Comparison of ENCODE assay signal across 13 mouse cellular contexts in genomic region chr9:109895593-109895992, GRCm38 (mm10). TPM values are rescaled to one million over a fixed set of nuclear protein-coding genes. Genes with fewer than 3 reads are reported as not detected.
A peak's percentile ranks its signal among the peaks of the same experiment; 100 is the strongest.
DNase-seq lines count a peak whose midpoint lies in the region; ATAC-seq and TF ChIP-seq lines count a peak whose summit lies in the region.
"Had no signal": no experiment of that assay in that cellular context is flagged by ENCODE, and none has a peak within 500 bp of the region (broad histone marks: within the 10 kb centered on the region; RNA-seq: fewer than 3 reads in every experiment).

No protein-coding gene starts in this region.

- H3K9ac ChIP-seq in intestine, postnatal 0 days (ENCODE audit: low read depth, low read length): no peak overlapping the region
- no peak overlapping the region for H3K9ac ChIP-seq in liver, embryonic 11.5 days (ENCODE audit: low read depth, low read length)
- H3K9ac ChIP-seq in forebrain, embryonic 15.5 days (replicated peaks): no peak overlapping the region

- no peaks in the 10 kb centered on the region for H3K9me3 ChIP-seq in intestine, postnatal 0 days (ENCODE audit: control insufficient read depth)
- no peaks in the 10 kb centered on the region for H3K9me3 ChIP-seq in liver, embryonic 11.5 days (ENCODE audit: control insufficient read depth, low read length)
- H3K9me3 ChIP-seq in forebrain, embryonic 15.5 days: no peaks in the 10 kb centered on the region
- no peaks in the 10 kb centered on the region for H3K9me3 ChIP-seq in forebrain, embryonic 10.5 days
- H3K9me3 ChIP-seq: limb, embryonic 10.5 days; midbrain, embryonic 10.5 days had no signal

- DNase-seq in Muller cell, postnatal 12 days (ENCODE audit: inconsistent ontology term): peak; percentile 60
- peak; percentile 22 for DNase-seq in brain, adult 2 months (ENCODE audit: low read depth, low spot score)
- no peak for DNase-seq in liver, embryonic 11.5 days (ENCODE audit: low spot score)
- no peak for DNase-seq in natural killer cell, adult 2 months (ENCODE audit: low spot score in 2 of 2)
- no peak for DNase-seq in cerebellum, adult 2 months
- no peak for DNase-seq in forebrain, embryonic 10.5 days (ENCODE audit: extremely low spot score, low spot score)
- DNase-seq: adrenal gland, adult 2 months; cerebellum, postnatal 10 days; gastrocnemius, postnatal 36 days had no signal

- peak overlapping the region; percentile 50; the same call in 1 of the 2 replicates for H3K27ac ChIP-seq in intestine, postnatal 0 days (ENCODE audit: low read depth, low read length)
- peak overlapping the region; percentile 60 for H3K27ac ChIP-seq in liver, embryonic 11.5 days (ENCODE audit: low read depth, low read length)
- no peak overlapping the region for H3K27ac ChIP-seq in forebrain, embryonic 15.5 days (replicated peaks)
- H3K27ac ChIP-seq in cerebellum, adult 2 months (ENCODE audit: insufficient read depth, low read length): no peak overlapping the region
- no peak overlapping the region for H3K27ac ChIP-seq in forebrain, embryonic 10.5 days
- H3K27ac ChIP-seq: limb, embryonic 10.5 days had no signal

- H3K4me1 ChIP-seq in intestine, postnatal 0 days (replicated peaks; ENCODE audit: control insufficient read depth, insufficient read depth, low read length): 0 out of 2 replicates have a peak, but pooled peaks cover 8% of the 10 kb centered on the region
- H3K4me1 ChIP-seq in liver, embryonic 11.5 days (replicated peaks; ENCODE audit: control insufficient read depth, insufficient read depth, low read length): no peaks in the 10 kb centered on the region
- H3K4me1 ChIP-seq in forebrain, embryonic 15.5 days: peaks cover 2% of the 10 kb centered on the region; the same call in 1 of the 2 replicates
- H3K4me1 ChIP-seq in cerebellum, adult 2 months (ENCODE audit: control insufficient read depth, insufficient read depth, low read length): peaks cover 17% of the 10 kb centered on the region
- peaks cover 11% of the 10 kb centered on the region for H3K4me1 ChIP-seq in forebrain, embryonic 10.5 days

- H3K36me3 ChIP-seq in intestine, postnatal 0 days (ENCODE audit: control insufficient read depth, insufficient read depth): peaks cover 37% of the 10 kb centered on the region
- H3K36me3 ChIP-seq in liver, embryonic 11.5 days (ENCODE audit: control insufficient read depth, insufficient read depth, low read length): peaks cover 31% of the 10 kb centered on the region
- H3K36me3 ChIP-seq in forebrain, embryonic 15.5 days: peaks cover 27% of the 10 kb centered on the region
- H3K36me3 ChIP-seq in forebrain, embryonic 10.5 days (replicated peaks): peaks cover 70% of the 10 kb centered on the region

- 30% methylated on average over 6 of the region's 6 CpGs for WGBS in intestine, postnatal 0 days
- WGBS in liver, embryonic 11.5 days: 79% methylated on average over 6 of the region's 6 CpGs
- 76% methylated on average over 6 of the region's 6 CpGs for WGBS in forebrain, embryonic 15.5 days
- 91% methylated on average over 6 of the region's 6 CpGs for WGBS in cerebellum, adult 2 months
- 90% methylated on average over 6 of the region's 6 CpGs for WGBS in forebrain, embryonic 10.5 days

- H3K4me3 ChIP-seq in intestine, postnatal 0 days (ENCODE audit: low read depth, low read length): no peak overlapping the region
- H3K4me3 ChIP-seq in liver, embryonic 11.5 days (ENCODE audit: low read depth, low read length): no peak overlapping the region
- no peak overlapping the region for H3K4me3 ChIP-seq in forebrain, embryonic 15.5 days
- no peak overlapping the region for H3K4me3 ChIP-seq in cerebellum, adult 2 months (replicated peaks; ENCODE audit: insufficient read depth, low read depth, low read length)
- no peak overlapping the region for H3K4me3 ChIP-seq in forebrain, embryonic 10.5 days
- H3K4me3 ChIP-seq: limb, embryonic 10.5 days; midbrain, embryonic 10.5 days had no signal

- ATAC-seq in intestine, postnatal 0 days: peak; percentile 74
- ATAC-seq in liver, embryonic 11.5 days (replicated peaks; ENCODE audit: low FRiP score): no peak
- no peak for ATAC-seq in forebrain, embryonic 15.5 days (replicated peaks)

- TF ChIP-seq CTCF in intestine, postnatal 0 days (IDR thresholded peaks at IDR 0.05; ENCODE audit: low read depth): no peak
- no peak for TF ChIP-seq CTCF in cerebellum, adult 2 months (IDR thresholded peaks at IDR 0.05; ENCODE audit: borderline replicate concordance, insufficient read depth, low read depth, low read length)

- TF ChIP-seq POLR2A in cerebellum, adult 2 months (IDR thresholded peaks at IDR 0.05; ENCODE audit: borderline replicate concordance, insufficient read depth, low read length): no peak

- peak overlapping the region; percentile 38; the same call in 1 of the 2 replicates for H3K4me2 ChIP-seq in intestine, postnatal 0 days (replicated peaks; ENCODE audit: low read depth)
- no peak overlapping the region for H3K4me2 ChIP-seq in liver, embryonic 11.5 days
- H3K4me2 ChIP-seq in forebrain, embryonic 15.5 days (replicated peaks): no peak overlapping the region

- no peaks in the 10 kb centered on the region for H3K27me3 ChIP-seq in intestine, postnatal 0 days (replicated peaks; ENCODE audit: control insufficient read depth, insufficient read depth, low read length)
- H3K27me3 ChIP-seq in liver, embryonic 11.5 days (replicated peaks; ENCODE audit: control insufficient read depth, insufficient read depth, low read length): no peaks in the 10 kb centered on the region
- no peaks in the 10 kb centered on the region for H3K27me3 ChIP-seq in forebrain, embryonic 15.5 days
- no peaks in the 10 kb centered on the region for H3K27me3 ChIP-seq in cerebellum, adult 2 months (ENCODE audit: control insufficient read depth, insufficient read depth, low read length)
- no peaks in the 10 kb centered on the region for H3K27me3 ChIP-seq in forebrain, embryonic 10.5 days (ENCODE audit: poor library complexity, severe bottlenecking)

RNA-seq across cellular contexts. Expression of gene Cdc25a, which starts 20.2 kb away (rescaled TPM):
- polyA plus RNA-seq in intestine, postnatal 0 days (2015; fragmentation: Nextera tagmentation; extraction: Ambion mirVana): 21.3 and 25.9 TPM in 2 replicates
- polyA plus RNA-seq in liver, embryonic 11.5 days (2014; fragmentation: Nextera tagmentation; extraction: Ambion mirVana): 39.8 and 42.5 TPM in 2 replicates
- polyA plus RNA-seq in forebrain, embryonic 15.5 days (2015; fragmentation: Nextera tagmentation; extraction: Ambion mirVana): 21.4 and 22.7 TPM in 2 replicates
- 9.2 and 9.6 TPM in 2 replicates for polyA plus RNA-seq in cerebellum, adult 2 months (2012; rRNA removed)
- 42.2 and 45.5 TPM in 2 replicates for polyA plus RNA-seq in forebrain, embryonic 10.5 days (2016; fragmentation: Nextera tagmentation; extraction: Ambion mirVana)

RNA-seq across cellular contexts. Expression of gene Map4, which starts 35.7 kb away (rescaled TPM):
- 26.0 and 28.4 TPM in 2 replicates for polyA plus RNA-seq in intestine, postnatal 0 days (2015; fragmentation: Nextera tagmentation; extraction: Ambion mirVana)
- polyA plus RNA-seq in liver, embryonic 11.5 days (2014; fragmentation: Nextera tagmentation; extraction: Ambion mirVana): 30.4 and 33.0 TPM in 2 replicates
- polyA plus RNA-seq in forebrain, embryonic 15.5 days (2015; fragmentation: Nextera tagmentation; extraction: Ambion mirVana): 117 and 119 TPM in 2 replicates
- polyA plus RNA-seq in cerebellum, adult 2 months (2012; rRNA removed): 559 and 576 TPM in 2 replicates
- polyA plus RNA-seq in forebrain, embryonic 10.5 days (2016; fragmentation: Nextera tagmentation; extraction: Ambion mirVana): 49.6 and 52.2 TPM in 2 replicates

RNA-seq across cellular contexts. Expression of gene Camp, which starts 46.2 kb away (rescaled TPM):
- polyA plus RNA-seq in intestine, postnatal 0 days (2015; fragmentation: Nextera tagmentation; extraction: Ambion mirVana): 1.3 TPM in 2 replicates
- polyA plus RNA-seq in liver, embryonic 11.5 days (2014; fragmentation: Nextera tagmentation; extraction: Ambion mirVana): 13.5 and 15.8 TPM in 2 replicates
- 0.47 and 0.60 TPM in 2 replicates for polyA plus RNA-seq in forebrain, embryonic 15.5 days (2015; fragmentation: Nextera tagmentation; extraction: Ambion mirVana)
- polyA plus RNA-seq in cerebellum, adult 2 months (2012; rRNA removed): 0.78 and 1.5 TPM in 2 replicates
- not detected in 2 replicates for polyA plus RNA-seq in forebrain, embryonic 10.5 days (2016; fragmentation: Nextera tagmentation; extraction: Ambion mirVana)
- polyA plus RNA-seq: adrenal gland, adult 2 months; limb, embryonic 10.5 days had no signal

Comparison
In these comparisons a context has a peak if more than half of its experiments do, and no peak if none do; other contexts are left out.
1. DNase-seq: peak in Muller cell, postnatal 12 days (single experiment) and brain, adult 2 months (single experiment); none in liver, embryonic 11.5 days (single experiment), natural killer cell, adult 2 months (0 of 2), cerebellum, adult 2 months (0 of 2) and forebrain, embryonic 10.5 days (single experiment).
2. H3K27ac ChIP-seq: peak in intestine, postnatal 0 days (single experiment) and liver, embryonic 11.5 days (single experiment); none in forebrain, embryonic 15.5 days (single experiment), cerebellum, adult 2 months (single experiment) and forebrain, embryonic 10.5 days (single experiment).